Mouse (Mus musculus) central nervous system, embryonic 14 days (tissue): ENCODE data around the gene Tada3. TPM values are rescaled to one million over a fixed set of nuclear protein-coding genes. Genes with fewer than 3 reads are reported as not detected.

Source experiments
- polyA plus RNA-seq: library from polyadenylated mRNA; depleted of rRNA; stranded (reverse); fragments of >200 nt; gene quantifications from 2 replicates; pipeline ENCODE4 v1.2.3, GENCODE M21; 2012; rRNA removed

Tada3 gene
- 60.1 and 63.2 TPM in 2 replicates for polyA plus RNA-seq

DNA sequence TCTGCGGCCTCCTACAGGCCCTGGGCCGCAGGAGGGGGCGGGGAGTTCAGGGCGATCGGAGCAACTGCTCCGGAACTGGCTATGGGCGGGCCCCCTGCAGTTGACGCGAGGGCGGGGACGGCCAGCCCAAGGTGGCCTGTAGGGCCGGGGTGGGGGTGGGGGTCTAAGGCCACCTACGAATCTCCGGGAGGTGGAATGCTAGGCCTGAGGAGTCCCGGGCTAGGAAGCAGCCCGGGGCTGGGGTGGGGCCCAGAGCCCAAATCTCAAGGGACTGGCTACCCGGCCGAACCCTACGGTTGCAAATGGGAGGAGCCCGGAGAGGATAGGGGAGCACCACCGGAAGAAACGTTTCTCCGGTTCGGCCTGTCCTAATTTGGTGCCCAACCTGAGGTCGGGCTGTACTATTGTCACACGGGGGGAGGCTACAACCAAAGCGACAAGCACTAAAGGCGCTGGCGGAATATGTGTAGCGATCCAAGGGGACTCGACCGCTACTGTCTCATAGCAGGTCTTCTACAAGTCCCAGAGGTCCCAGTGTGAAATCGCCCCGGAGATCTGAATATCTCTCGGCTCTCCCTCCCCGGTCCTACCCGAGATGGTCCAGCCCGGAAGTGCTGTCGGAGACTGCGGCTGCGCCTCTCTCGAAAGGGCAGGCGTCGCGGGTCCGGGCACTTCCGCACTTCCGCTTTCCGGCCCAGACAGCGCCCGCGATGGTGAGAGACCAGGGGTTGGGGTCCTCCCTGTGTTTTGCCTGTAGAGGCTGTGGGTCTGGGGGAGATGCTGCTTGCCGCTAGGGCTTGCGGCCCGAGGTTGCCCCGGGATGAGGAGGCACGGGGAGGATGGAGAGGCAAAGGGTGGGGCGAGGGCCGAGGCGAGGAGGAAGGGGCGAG lies at the start of gene Tada3, which contains the start of gene Arpc4:
Gene Tada3, minus strand, starts transcription at position 388 of the 890 bp plus-strand sequence.
Gene Arpc4, plus strand, starts transcription at position 620 of the 890 bp plus-strand sequence.

DNA sequence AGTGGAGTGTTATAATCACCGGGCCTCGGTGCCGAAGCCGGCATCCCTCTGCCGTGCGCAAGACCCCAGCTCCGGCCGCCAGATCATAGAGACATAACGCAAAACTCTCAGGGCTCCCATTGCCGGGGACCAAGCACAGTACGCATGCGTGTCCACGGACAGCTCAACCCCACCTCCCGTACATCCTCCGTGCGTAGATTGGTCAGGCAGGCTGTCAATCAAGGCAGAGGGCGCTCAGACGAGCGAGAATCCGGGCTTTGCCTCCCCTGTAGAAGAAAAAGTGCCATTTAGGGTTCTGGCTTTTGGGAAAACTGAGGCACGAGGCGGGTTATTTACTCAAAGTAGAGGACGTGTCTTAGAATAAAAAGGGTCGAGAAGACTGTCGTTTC lies 41.5 kb upstream of the Tada3 start, which contains the start of gene Rpusd3:
Gene Rpusd3, minus strand, starts transcription at position 142 of the 389 bp plus-strand sequence.

DNA sequence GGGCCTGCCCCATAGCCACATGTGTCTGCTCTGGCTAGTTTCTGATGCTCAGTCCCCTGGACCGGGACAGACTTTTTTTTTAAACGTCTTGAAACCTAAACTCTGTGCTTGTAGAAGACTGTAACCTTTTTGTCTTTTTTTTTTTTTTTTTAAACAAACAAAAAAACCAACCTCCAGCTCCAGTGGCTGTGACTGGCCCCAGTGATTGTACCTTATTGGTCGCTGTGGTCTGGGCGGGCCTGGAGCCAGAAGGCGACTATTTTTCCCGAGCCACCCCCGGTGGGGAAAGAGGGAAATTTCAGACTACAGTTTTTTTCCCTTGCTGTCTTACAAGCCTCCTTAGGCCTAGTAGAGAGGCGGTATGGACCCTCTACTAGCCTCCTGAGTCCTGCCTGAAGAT lies 11.3 kb upstream of the Tada3 start, which contains the start of gene Ttll3:
Gene Ttll3, plus strand, starts transcription at position 301 of the 400 bp plus-strand sequence.

GRCm38 (mm10) chr6:113343177-113344092 lies 34.2 kb downstream of the Tada3 start, which contains the start of gene Camk1:
TSS of gene Camk1 (minus strand) at chr6:113343984.

GRCm38 (mm10) chr6:113326533-113327315 lies 51.0 kb downstream of the Tada3 start, which contains the start of gene Ogg1:
TSS of gene Ogg1 (plus strand) at chr6:113326972.

Other genes starting within 250 kb of the Tada3 start
- gene Lhfpl4, start 182.5 kb downstream of the Tada3 start, polyA plus RNA-seq, result 53.8 and 59.2 TPM in 2 replicates
- gene Mtmr14, start 140.0 kb downstream of the Tada3 start, polyA plus RNA-seq, result 36.5 and 39.7 TPM in 2 replicates
- gene Cpne9, start 95.6 kb downstream of the Tada3 start, polyA plus RNA-seq, result 1.7 and 2.3 TPM in 2 replicates
- gene Brpf1, start 70.7 kb downstream of the Tada3 start, polyA plus RNA-seq, result 38.1 and 40.8 TPM in 2 replicates
- 20.0 and 20.4 TPM in 2 replicates for gene Ogg1, start 50.9 kb downstream of the Tada3 start, polyA plus RNA-seq
- gene Camk1, start 33.9 kb downstream of the Tada3 start, polyA plus RNA-seq, result 61.3 and 74.0 TPM in 2 replicates
- 101 and 116 TPM in 2 replicates for gene Arpc4, start 232 bp upstream of the Tada3 start, polyA plus RNA-seq
- gene Ttll3, start 11.4 kb upstream of the Tada3 start, polyA plus RNA-seq, result 25.0 and 29.2 TPM in 2 replicates
- 33.6 and 35.6 TPM in 2 replicates for gene Rpusd3, start 41.5 kb upstream of the Tada3 start, polyA plus RNA-seq
- 0.04 and 0.06 TPM in 2 replicates for gene Cidec, start 57.9 kb upstream of the Tada3 start, polyA plus RNA-seq
- gene Jagn1, start 64.7 kb upstream of the Tada3 start, polyA plus RNA-seq, result 59.4 and 62.8 TPM in 2 replicates
- 0.07 and 1.1 TPM in 2 replicates for gene Il17re, start 80.6 kb upstream of the Tada3 start, polyA plus RNA-seq
- gene Il17rc, start 93.5 kb upstream of the Tada3 start, polyA plus RNA-seq, result 3.1 and 5.9 TPM in 2 replicates
- gene Creld1, start 105.4 kb upstream of the Tada3 start, polyA plus RNA-seq, result 38.9 and 41.5 TPM in 2 replicates
- 5.6 and 6.7 TPM in 2 replicates for gene Prrt3, start 124.0 kb upstream of the Tada3 start, polyA plus RNA-seq
- 56.0 and 56.9 TPM in 2 replicates for gene Emc3, start 153.8 kb upstream of the Tada3 start, polyA plus RNA-seq
- gene Fancd2, start 153.8 kb upstream of the Tada3 start, polyA plus RNA-seq, result 7.6 and 10.1 TPM in 2 replicates
- gene Fancd2os, start 222.8 kb upstream of the Tada3 start, polyA plus RNA-seq, result 0.05 TPM in 1 of 2 replicates, not detected in the other
- gene Brk1, start 226.9 kb upstream of the Tada3 start, polyA plus RNA-seq, result 234 and 239 TPM in 2 replicates
- 64.1 and 72.3 TPM in 2 replicates for gene Vhl, start 246.1 kb upstream of the Tada3 start, polyA plus RNA-seq